ENCODE assay signal across 8 mouse cellular contexts in genomic region chr7:68748761-68749635, GRCm38 (mm10). TPM values are rescaled to one million over a fixed set of nuclear protein-coding genes. Genes with fewer than 3 reads are reported as not detected.
DNase-seq lines count a peak whose midpoint lies in the region; ATAC-seq lines count a peak whose summit lies in the region.

Gene Arrdc4 (minus strand): TSS chr7:68749241.

- peak; percentile 100 for ATAC-seq in heart, embryonic 12.5 days (ENCODE audit: insufficient number of reproducible peaks, low FRiP score)
- peak; percentile 100 for ATAC-seq in kidney, embryonic 16.5 days (ENCODE audit: low FRiP score, low TSS enrichment)

- DNase-seq in 3T3-L1 (ENCODE audit: low read depth, low spot score) (peak; percentile 98), liver (peak; percentile 90)
- DNase-seq in c-Kit-negative CD71-positive TER-119-positive erythroid progenitor cells, embryonic 14.5 days (ENCODE audit: low read depth, low spot score) = peak; percentile 64
- peak; percentile 95 for DNase-seq in fat pad, adult 2 months (ENCODE audit: extremely low read depth, low read depth, low spot score)
- DNase-seq in monocyte, adult 2 months (ENCODE audit: low read depth in 1 of 2, low spot score in 2 of 2) = peak; percentile 94 to 97
- DNase-seq in spleen, postnatal 36 days (ENCODE audit: low spot score in 2 of 2) = peak; percentile 82 to 87

- peak within 1 kb of the TSS; percentile 85 for H3K4me3 ChIP-seq in heart, embryonic 12.5 days
- peak within 1 kb of the TSS; percentile 84 for H3K4me3 ChIP-seq in kidney, embryonic 16.5 days (ENCODE audit: low read length)

- H3K4me1 ChIP-seq in heart, embryonic 12.5 days (replicated peaks) = peaks cover 25% of the 10 kb centered on the region
- H3K4me1 ChIP-seq in kidney, embryonic 16.5 days (ENCODE audit: insufficient read depth, low read length) = peaks cover 24% of the 10 kb centered on the region

- H3K36me3 ChIP-seq in heart, embryonic 12.5 days = peaks cover 10% of the 10 kb centered on the region
- H3K36me3 ChIP-seq in kidney, embryonic 16.5 days (ENCODE audit: insufficient read depth, low read length) = peaks cover 15% of the 10 kb centered on the region

- peak within 1 kb of the TSS; percentile 89 for H3K9ac ChIP-seq in heart, embryonic 12.5 days
- H3K9ac ChIP-seq in kidney, embryonic 16.5 days (replicated peaks; ENCODE audit: low read length) = peak within 1 kb of the TSS; percentile 91

- no peaks in the 10 kb centered on the region for H3K9me3 ChIP-seq in heart, embryonic 12.5 days (replicated peaks)
- no peaks in the 10 kb centered on the region for H3K9me3 ChIP-seq in kidney, embryonic 16.5 days (ENCODE audit: low read length)

- H3K4me2 ChIP-seq in heart, embryonic 12.5 days = peak within 1 kb of the TSS; percentile 95
- H3K4me2 ChIP-seq in kidney, embryonic 16.5 days (replicated peaks; ENCODE audit: low read depth, low read length) = peak within 1 kb of the TSS; percentile 86

- H3K27me3 ChIP-seq in heart, embryonic 12.5 days (replicated peaks) = no peaks in the 10 kb centered on the region
- H3K27me3 ChIP-seq in kidney, embryonic 16.5 days (ENCODE audit: insufficient read depth, low read length) = no peaks in the 10 kb centered on the region

- peak within 1 kb of the TSS; percentile 31; the same call in 1 of the 2 replicates for H3K27ac ChIP-seq in heart, embryonic 12.5 days (ENCODE audit: poor library complexity, severe bottlenecking)
- peak within 1 kb of the TSS; percentile 78 for H3K27ac ChIP-seq in kidney, embryonic 16.5 days (ENCODE audit: low read length)

- WGBS in heart, embryonic 12.5 days = under 1% methylated on average over 54 of the region's 54 CpGs
- WGBS in kidney, embryonic 16.5 days = under 1% methylated on average over 54 of the region's 54 CpGs

RNA-seq across cellular contexts. Expression of gene Arrdc4, which starts in this region (rescaled TPM):
- 18.6 and 20.9 TPM in 2 replicates for polyA plus RNA-seq in heart, embryonic 12.5 days (2016; fragmentation: Nextera tagmentation; extraction: Ambion mirVana)
- polyA plus RNA-seq in kidney, embryonic 16.5 days (2015; fragmentation: Nextera tagmentation; extraction: Ambion mirVana) = 29.7 and 31.4 TPM in 2 replicates

Comparison
In these comparisons a context has a peak if more than half of its experiments do, and no peak if none do; other contexts are left out.
1. Peak in every context shown above with its lines: DNase-seq, ATAC-seq, H3K4me3 ChIP-seq and H3K27ac ChIP-seq.